Mouse (Mus musculus) thymus, postnatal 36 days (tissue): ENCODE measurements around the gene Ip6k1.
"Not testable (repeated sequence)": the region's sequence is repeated elsewhere in the genome, so short reads cannot be mapped to it uniquely, and the experiment has no call there.

ENCODE experiments used
- DNase-seq, 2 experiments: peaks; one replicate each; pipeline ENCODE4 v3.0.0; 2022; ENCODE audit warnings: mixed read lengths in 2 of 2

The Ip6k1 gene

DNA sequence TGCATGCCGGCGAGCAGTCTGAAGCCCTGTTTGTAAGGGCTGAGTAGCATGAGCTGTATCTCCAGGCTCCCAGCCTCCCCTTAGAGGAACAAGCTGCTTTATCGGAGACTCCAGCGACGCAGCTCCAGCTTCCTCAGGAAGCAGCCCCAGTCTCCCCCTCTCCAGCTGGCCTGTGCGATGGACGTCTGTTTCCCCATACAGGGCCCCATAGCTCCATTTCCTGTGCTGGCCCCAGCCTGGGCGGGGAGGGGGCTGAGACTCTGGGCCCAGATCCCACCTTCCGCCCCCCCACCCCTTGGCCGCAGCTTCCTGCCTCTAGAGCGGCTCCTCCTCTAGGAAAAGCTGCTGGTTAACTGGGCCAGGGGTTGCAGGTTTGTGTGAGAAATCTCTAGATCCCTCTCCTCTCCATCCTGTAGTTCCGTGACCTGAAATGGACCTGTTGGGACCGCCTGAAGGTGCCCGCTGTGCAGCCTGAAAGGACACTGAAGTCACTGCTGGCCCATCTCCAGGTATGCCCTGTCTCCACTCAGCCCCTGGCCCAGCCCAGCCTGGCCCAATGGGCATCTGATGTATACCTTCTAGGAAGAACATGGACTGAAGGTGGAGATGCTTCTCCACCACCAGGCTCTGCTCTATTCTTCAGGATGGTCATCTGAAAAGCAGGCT, 19.5 kb upstream of the Ip6k1 start, which contains the start of gene Gm20661:
Gene Gm20661 (plus strand): TSS at position 378 of the 666 bp plus-strand sequence.
- peak; percentile 61 to 79 for DNase-seq

DNA sequence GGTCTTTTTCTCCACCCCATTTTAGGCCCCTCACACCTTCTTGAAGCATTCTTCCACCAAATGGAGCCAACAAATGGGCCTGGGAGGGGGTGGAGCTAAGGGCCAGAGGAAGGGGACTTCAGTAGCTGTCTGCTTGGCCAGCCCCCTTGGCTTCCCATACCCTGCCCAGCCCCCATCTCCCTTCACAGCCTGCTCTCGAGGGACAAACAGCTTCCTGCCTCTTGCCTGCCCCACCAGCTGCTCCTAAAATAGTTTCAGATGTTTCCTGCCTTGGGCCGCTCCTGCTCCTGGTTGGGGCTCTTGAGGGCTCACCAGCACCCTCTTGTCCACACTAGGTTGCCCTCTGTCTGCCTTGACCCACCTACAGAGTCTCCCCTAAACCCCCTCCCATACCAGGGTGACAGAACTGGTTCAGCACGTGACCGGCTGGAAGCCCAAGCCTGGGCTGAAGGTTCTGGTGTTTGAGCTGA, 18.8 kb upstream of the Ip6k1 start:
- DNase-seq = peak in 1 of 2 experiments; percentile 62

DNA sequence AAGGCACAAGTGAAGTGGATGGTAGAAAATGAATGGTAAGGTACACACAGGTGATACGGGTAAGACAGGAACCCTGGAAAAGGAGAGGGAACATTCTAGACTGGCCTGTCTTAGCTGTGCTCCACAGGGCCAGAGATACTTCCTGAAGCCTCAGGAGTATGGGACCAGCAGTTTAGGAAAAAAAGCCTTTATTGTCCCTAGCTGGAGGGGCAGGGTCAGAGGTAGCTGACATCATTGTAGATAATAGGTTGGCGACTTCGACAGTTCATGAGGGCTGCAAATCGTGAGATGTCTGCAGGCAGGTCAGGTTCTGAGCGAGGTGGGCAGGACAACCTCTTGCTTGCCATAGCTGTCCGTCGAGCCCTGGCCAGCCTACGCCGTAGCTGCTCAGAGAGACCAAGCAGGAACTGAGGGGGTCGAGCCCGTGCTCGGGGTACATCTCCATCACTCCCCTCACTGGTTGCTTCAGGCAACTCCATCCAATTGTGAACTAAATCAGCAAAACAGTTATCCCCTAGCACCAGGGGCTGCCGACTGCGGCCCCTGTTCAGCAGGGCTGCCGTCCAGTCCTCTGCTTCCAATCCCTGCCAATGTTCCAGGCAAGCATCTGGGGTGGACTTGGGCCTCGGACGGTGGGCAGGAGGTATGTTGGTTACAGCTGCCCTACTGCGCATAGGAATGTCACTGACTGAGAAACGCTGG, 18.1 kb upstream of the Ip6k1 start:
- DNase-seq = no peak

GRCm38 (mm10) chr9:107984754-107985055, 17.6 kb upstream of the Ip6k1 start:
- DNase-seq = no peak

DNA sequence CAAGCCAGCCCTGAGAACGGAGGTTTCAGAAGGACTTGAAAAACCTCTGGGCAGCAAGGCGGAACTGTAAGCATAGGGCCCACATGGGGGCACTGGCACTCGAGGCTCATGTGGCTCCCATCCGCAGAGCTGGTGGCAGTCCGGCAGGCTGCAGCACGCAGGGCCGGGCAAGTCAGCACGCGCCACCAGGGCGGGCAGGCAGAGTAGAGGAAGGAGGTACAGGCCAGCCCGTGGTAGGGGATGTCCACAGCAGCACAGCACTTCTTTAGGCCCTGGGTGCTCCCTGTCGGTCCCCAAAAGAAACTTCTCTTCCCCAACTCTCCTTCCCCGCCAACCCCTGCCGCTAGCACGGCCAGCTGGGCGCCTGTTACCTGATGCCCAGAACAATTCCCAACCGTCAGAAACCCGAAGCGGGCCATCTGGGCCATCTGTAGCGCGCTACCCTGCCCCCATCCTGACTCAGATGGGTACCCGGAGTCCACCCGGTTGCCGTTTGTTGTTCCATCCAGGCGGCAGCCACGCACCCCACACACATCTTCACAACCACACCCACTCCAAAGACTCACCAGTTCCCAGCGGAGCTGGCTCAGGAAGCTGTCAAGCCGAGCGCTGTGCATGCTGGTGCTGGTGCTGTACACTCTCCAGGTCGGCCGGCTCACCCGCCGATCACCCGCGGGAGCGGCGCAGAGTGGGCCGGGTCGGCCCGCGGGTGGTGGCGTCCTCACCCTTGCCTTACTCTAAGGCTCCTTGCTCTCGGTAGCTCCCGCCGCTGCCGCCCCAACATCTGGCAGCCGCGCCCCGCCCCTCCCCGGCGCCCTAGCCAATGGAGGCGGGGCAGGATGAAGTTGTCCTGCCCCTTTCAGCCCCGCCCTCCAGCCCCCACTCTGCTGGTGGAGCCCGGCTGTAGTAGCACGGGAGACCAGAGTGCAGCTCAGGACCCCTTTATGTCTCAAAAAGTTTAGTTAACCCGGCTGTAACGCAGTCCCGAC, 16.9 kb upstream of the Ip6k1 start, which contains the start of gene Inka1:
Gene Inka1 (minus strand): TSS at position 749 of the 989 bp plus-strand sequence.
- peak; percentile 93 to 95 for DNase-seq

- DNase-seq = peak; percentile 79 to 80
These were observed 15.9 kb upstream of the Ip6k1 start for GRCm38 (mm10) chr9:107986376-107986775.

- DNase-seq = no peak
These were observed 14.4 kb upstream of the Ip6k1 start for GRCm38 (mm10) chr9:107987950-107988349.

DNA sequence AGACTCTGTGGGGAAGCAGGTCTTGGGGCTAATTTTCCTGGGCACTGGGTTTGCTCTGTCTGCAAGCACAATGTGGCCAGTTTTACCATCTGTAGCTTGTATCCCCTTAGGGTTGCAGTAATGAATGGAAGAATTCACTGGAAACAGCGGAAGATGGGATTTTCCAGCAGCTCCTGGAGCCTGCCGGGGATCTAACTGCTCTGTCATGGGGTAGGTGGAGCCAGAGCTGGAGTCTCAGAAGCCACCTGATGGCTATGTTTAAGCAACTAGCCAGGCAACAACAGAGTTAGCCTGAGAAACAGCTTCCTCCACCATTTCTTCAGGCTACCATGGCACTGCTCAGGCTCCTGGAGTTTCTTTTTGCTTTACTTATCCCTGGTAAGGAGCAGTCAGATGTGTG, 10.1 kb upstream of the Ip6k1 start, which contains the start of gene Cdhr4:
Gene Cdhr4 (plus strand): TSS at position 301 of the 400 bp plus-strand sequence.
- no peak for DNase-seq

DNA sequence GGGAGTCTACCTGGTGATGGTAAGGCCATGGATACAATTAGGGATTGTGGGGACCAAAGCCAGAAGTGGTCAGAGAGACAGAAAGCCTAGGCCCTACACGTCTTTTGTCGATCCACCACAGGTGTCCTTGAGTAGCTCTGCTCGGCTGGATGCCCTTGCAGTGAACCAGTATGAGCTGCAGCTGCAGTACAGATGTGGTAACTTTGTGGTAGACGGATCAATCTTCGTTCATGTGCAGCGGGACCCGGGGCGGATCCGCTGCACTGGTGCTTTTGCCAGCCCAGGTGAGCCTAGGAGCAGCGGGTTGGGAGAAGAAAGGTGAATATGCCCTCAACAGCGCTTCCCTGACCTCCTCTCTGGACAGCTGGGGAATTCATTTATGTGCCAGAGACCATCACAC, 9.3 kb upstream of the Ip6k1 start:
- DNase-seq = peak; percentile 38 to 50

DNA sequence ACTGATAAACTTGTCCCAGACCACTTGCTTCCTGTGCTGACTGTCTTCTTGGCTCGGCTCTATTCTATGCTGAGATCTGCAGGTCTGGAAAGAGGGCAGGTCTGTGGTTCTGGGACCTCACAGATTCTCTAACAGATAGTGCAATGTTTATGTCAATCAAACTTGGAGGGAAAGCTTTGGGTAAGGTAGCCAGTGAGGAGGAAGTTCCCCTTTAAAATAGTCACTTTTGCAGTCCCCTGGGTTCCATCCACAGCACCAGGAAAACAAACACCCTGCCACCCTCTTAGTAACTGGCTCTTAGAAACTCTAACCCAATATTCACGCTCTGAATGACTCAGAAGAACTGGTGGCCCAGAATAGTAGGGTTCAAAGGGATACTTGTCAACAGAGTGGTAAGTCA, 7.8 kb upstream of the Ip6k1 start:
- no peak for DNase-seq

DNA sequence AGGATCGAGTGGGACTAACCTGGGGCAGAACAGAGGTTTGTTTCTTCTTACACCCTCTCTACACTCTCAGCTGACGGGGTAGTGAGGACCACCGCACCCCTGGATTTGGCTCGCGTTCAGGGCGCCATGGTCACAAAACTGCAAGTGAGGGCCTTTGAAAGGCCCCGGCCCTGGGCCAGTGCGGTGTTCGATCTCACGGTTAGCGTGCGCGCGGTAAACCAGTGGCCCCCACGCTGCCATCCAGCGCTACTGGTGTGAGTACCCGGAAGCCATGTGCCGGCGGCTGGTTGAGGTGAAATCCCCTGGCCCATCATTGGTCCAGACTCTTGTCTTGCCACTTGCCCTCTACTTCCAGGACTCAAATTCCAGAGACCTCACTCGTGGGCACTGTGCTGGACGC, 6.8 kb upstream of the Ip6k1 start:
- no peak for DNase-seq

DNA sequence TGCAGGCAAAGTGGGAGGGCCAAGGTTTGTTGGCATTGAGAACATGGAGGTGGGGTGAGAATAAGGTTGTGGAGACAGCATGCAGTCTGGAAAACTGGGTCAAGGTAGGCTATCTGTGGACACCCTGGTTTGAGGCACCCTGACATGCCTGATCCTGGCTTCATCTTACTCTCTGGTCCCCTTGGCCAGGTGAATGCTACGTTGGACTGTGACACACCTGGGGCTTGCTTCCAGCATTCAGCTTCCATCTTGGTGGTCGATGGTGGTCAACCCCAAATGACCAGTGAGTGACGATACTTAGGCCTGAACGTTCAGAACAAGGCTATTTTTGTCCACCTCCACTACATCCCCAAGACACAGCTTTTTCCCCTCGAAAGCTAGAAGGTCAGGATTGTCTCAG, 6.3 kb upstream of the Ip6k1 start, which contains the start of gene Gm20662:
Gene Gm20662 (plus strand): TSS at position 301 of the 400 bp plus-strand sequence.
- DNase-seq = no peak

DNA sequence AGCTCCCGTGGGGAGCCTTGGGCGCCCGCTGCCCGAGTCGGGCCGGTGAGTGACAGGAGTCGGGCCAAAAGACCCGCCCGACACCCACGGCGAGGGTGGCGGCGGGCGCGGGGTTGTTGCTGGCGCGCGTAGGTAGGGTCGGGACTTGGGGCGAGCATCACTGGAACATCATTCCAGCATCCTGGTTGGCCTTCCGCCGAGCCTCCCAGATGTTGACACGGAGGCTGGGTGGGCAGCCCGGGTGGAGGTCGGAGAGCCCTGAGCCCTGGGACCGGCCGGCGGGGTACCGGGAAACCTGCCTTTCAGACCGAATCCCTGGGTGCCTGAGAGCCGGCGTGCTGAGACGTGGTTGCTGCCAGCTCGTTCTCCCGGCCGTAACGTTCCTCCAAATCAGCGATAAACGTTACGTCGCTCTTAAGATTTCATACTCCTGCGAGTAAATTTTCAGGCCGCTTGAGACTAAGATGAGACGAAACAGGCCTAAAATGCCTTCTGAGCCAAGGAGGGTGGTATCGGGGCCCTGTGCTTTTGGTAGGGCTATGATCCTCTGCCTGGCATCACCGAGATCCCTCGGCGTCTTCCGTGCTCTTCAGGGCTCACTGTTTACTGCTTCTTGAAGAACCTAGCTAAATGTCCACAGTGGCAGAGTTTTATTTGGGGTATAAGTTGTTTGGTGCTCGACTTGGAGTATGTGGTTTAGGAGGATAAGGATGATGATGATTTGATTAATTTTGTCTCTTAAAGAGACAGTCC, 653 bp downstream of the Ip6k1 start:
- no peak for DNase-seq

GRCm38 (mm10) chr9:108003531-108003890, 1.2 kb downstream of the Ip6k1 start:
- DNase-seq = peak; percentile 45 to 56

GRCm38 (mm10) chr9:108008041-108008440, 5.7 kb downstream of the Ip6k1 start:
- DNase-seq = no peak

- DNase-seq = no peak
These were observed 8.1 kb downstream of the Ip6k1 start for GRCm38 (mm10) chr9:108010385-108010784.

DNA sequence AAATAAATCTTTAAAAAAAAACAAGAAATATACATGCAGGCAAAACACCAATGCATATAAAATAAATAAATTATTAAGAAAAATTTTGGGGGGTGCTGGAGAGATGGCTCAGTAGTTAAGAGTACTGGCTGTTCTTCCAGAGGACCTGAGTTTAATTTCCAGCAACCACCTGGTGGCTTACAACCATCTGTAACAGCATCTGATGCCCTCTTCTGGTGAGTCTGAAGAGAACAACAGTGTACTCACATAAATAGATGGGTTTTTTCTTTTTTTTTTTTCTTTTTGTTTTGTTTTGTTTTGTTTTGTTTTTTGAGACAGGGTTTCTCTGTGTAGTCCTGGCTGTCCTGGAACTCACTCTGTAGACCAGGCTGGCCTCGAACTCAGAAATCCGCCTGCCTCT, 11.3 kb downstream of the Ip6k1 start:
- not testable (repeated sequence) for DNase-seq

GRCm38 (mm10) chr9:108017127-108017526, 14.8 kb downstream of the Ip6k1 start:
- no peak for DNase-seq

DNA sequence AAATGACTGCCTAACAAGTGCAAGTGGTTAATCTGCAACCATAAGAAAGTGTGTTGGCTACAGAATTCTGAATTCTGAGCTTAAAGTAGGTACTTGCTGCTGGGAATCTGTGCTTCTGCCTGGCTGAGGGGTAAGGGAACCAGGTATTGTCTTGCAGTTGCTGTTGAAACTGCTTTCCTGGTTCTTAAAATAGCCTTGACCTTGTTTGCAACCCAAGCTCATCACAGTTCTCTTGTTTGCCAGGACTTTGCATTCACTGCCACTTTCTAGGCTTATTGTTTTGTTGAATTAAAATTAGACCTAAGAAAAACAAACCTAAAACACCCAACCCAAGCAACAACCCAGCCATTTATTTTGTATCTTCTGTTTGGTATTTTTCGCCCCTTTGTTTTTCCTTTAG, 18.4 kb downstream of the Ip6k1 start:
- DNase-seq = no peak

DNA sequence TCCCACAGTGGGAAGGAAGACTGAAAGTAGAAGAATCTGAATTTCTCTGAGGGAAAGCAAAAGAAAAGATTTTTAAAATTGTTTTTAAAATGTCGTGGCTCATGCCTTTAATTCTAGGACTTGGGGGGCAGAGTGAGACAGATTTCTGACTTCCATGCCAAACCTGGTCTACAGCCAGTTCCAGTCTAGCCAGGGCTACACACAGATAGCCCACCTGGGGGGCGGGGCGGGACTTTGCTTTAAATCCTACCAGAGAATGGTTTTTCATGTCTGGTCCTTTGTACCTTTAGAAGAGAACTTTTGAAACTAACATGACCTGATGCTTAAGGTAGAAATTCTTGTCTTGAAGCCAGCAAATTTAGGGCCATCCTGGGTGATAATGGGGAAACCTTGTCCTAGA, 20.9 kb downstream of the Ip6k1 start:
- DNase-seq = no peak

- no peak for DNase-seq
These were observed 24.3 kb downstream of the Ip6k1 start for GRCm38 (mm10) chr9:108026584-108026983.

- DNase-seq = no peak
These were observed 25.6 kb downstream of the Ip6k1 start for GRCm38 (mm10) chr9:108027867-108028266.
